Mouse (Mus musculus): ENCODE data around the gene Tssk3. TPM values are rescaled to one million over a fixed set of nuclear protein-coding genes. Genes with fewer than 3 reads are reported as not detected.

Tssk3 gene
- polyA plus RNA-seq, 1 experiment from 2014 or later, result not detected

GRCm38 (mm10) chr4:129448713-129449112, 42.1 kb downstream of the Tssk3 start:
- no peak for ATAC-seq (replicated peaks; ENCODE audit: insufficient number of reproducible peaks, low FRiP score, low TSS enrichment)
- H3K4me2 ChIP-seq, result no peak overlapping the region
- H3K27ac ChIP-seq (ENCODE audit: low read depth, low read length), result no peak overlapping the region
- 76% methylated on average over 6 of the region's 6 CpGs for WGBS (ENCODE audit: insufficient replicate concordance)
- H3K4me3 ChIP-seq (ENCODE audit: low read depth, low read length), result no peak overlapping the region
- H3K9ac ChIP-seq (ENCODE audit: low read depth, low read length), result no peak overlapping the region
- H3K27me3 ChIP-seq (ENCODE audit: control insufficient read depth, insufficient read depth, low read length), result no peaks in the 10 kb centered on the region
- H3K4me1 ChIP-seq (ENCODE audit: control insufficient read depth, insufficient read depth, low read length), result peaks cover 7% of the 10 kb centered on the region; the same call in 1 of the 2 replicates
- H3K36me3 ChIP-seq (ENCODE audit: control insufficient read depth, insufficient read depth, low read length), result no peaks in the 10 kb centered on the region
- no peaks in the 10 kb centered on the region for H3K9me3 ChIP-seq (replicated peaks; ENCODE audit: control insufficient read depth, low read length)

- 67% methylated on average over 11 of the region's 11 CpGs for WGBS (ENCODE audit: insufficient replicate concordance)
- no peaks in the 10 kb centered on the region for H3K9me3 ChIP-seq (replicated peaks; ENCODE audit: control insufficient read depth, low read length)
- H3K27ac ChIP-seq (ENCODE audit: low read depth, low read length), result no peak overlapping the region
- H3K4me3 ChIP-seq (ENCODE audit: low read depth, low read length), result no peak overlapping the region
- no peak for ATAC-seq (replicated peaks; ENCODE audit: insufficient number of reproducible peaks, low FRiP score, low TSS enrichment)
- H3K4me1 ChIP-seq (ENCODE audit: control insufficient read depth, insufficient read depth, low read length), result peaks cover 7% of the 10 kb centered on the region; the same call in 1 of the 2 replicates
- H3K4me2 ChIP-seq, result no peak overlapping the region
- no peaks in the 10 kb centered on the region for H3K36me3 ChIP-seq (ENCODE audit: control insufficient read depth, insufficient read depth, low read length)
- H3K27me3 ChIP-seq (ENCODE audit: control insufficient read depth, insufficient read depth, low read length), result no peaks in the 10 kb centered on the region
- no peak overlapping the region for H3K9ac ChIP-seq (ENCODE audit: low read depth, low read length)
Observed at GRCm38 (mm10) chr4:129447778-129448563, 42.9 kb downstream of the Tssk3 start.

GRCm38 (mm10) chr4:129447360-129447759, 43.5 kb downstream of the Tssk3 start:
- Histone ChIP-seq H3K9me3 (replicated peaks; ENCODE audit: control insufficient read depth, low read length) (no peaks in the 10 kb centered on the region), H3K36me3 (ENCODE audit: control insufficient read depth, insufficient read depth, low read length) (no peaks in the 10 kb centered on the region), H3K9ac (ENCODE audit: low read depth, low read length) (no peak overlapping the region), H3K4me2 (no peak overlapping the region), H3K4me3 (ENCODE audit: low read depth, low read length) (no peak overlapping the region), H3K27me3 (ENCODE audit: control insufficient read depth, insufficient read depth, low read length) (peaks cover 4% of the 10 kb centered on the region; the same call in 1 of the 2 replicates), H3K27ac (ENCODE audit: low read depth, low read length) (no peak overlapping the region), H3K4me1 (ENCODE audit: control insufficient read depth, insufficient read depth, low read length) (peaks cover 7% of the 10 kb centered on the region; the same call in 1 of the 2 replicates)
- ATAC-seq (replicated peaks; ENCODE audit: insufficient number of reproducible peaks, low FRiP score, low TSS enrichment), result no peak
- 63% methylated on average over 8 of the region's 8 CpGs for WGBS (ENCODE audit: insufficient replicate concordance)

GRCm38 (mm10) chr4:129441145-129441544, 49.7 kb downstream of the Tssk3 start:
- no peak for ATAC-seq (replicated peaks; ENCODE audit: insufficient number of reproducible peaks, low FRiP score, low TSS enrichment)
- Histone ChIP-seq H3K4me1 (ENCODE audit: control insufficient read depth, insufficient read depth, low read length) (peaks cover 5% of the 10 kb centered on the region; the same call in 1 of the 2 replicates), H3K9me3 (replicated peaks; ENCODE audit: control insufficient read depth, low read length) (no peaks in the 10 kb centered on the region), H3K4me3 (ENCODE audit: low read depth, low read length) (no peak overlapping the region; the same call in 1 of the 2 replicates), H3K4me2 (peak overlapping the region; percentile 61), H3K27me3 (ENCODE audit: control insufficient read depth, insufficient read depth, low read length) (peaks cover 24% of the 10 kb centered on the region), H3K36me3 (ENCODE audit: control insufficient read depth, insufficient read depth, low read length) (no peaks in the 10 kb centered on the region), H3K27ac (ENCODE audit: low read depth, low read length) (no peak overlapping the region), H3K9ac (ENCODE audit: low read depth, low read length) (no peak overlapping the region)
- 31% methylated on average over 6 of the region's 6 CpGs for WGBS (ENCODE audit: insufficient replicate concordance)

- peak; percentile 71 for ATAC-seq (replicated peaks; ENCODE audit: insufficient number of reproducible peaks, low FRiP score, low TSS enrichment)
- Histone ChIP-seq H3K4me2 (peak within 1 kb of the TSS; percentile 61), H3K27me3 (ENCODE audit: control insufficient read depth, insufficient read depth, low read length) (peaks cover 24% of the 10 kb centered on the region), H3K9me3 (replicated peaks; ENCODE audit: control insufficient read depth, low read length) (no peaks in the 10 kb centered on the region), H3K9ac (ENCODE audit: low read depth, low read length) (no peak within 1 kb of the TSS), H3K4me1 (ENCODE audit: control insufficient read depth, insufficient read depth, low read length) (peaks cover 4% of the 10 kb centered on the region; the same call in 1 of the 2 replicates), H3K27ac (ENCODE audit: low read depth, low read length) (no peak within 1 kb of the TSS), H3K4me3 (ENCODE audit: low read depth, low read length) (peak within 1 kb of the TSS; percentile 37), H3K36me3 (ENCODE audit: control insufficient read depth, insufficient read depth, low read length) (no peaks in the 10 kb centered on the region)
- WGBS (ENCODE audit: insufficient replicate concordance), result 4% methylated on average over 33 of the region's 33 CpGs
Observed at GRCm38 (mm10) chr4:129440340-129441063, 50.3 kb downstream of the Tssk3 start, which contains the start of gene Zbtb8b. Gene Zbtb8b (minus strand): TSS chr4:129440853.

Other genes starting within 250 kb of the Tssk3 start
- 0.76 and 1.5 TPM in 2 replicates for gene C77080, start 229.6 kb downstream of the Tssk3 start, polyA plus RNA-seq (2014; fragmentation: Nextera tagmentation; extraction: Ambion mirVana)
- 0.56 and 1.2 TPM in 2 replicates for gene Sync, start 203.4 kb downstream of the Tssk3 start, polyA plus RNA-seq (2014; fragmentation: Nextera tagmentation; extraction: Ambion mirVana)
- 319 and 337 TPM in 2 replicates for gene Rbbp4, start 155.7 kb downstream of the Tssk3 start, polyA plus RNA-seq (2014; fragmentation: Nextera tagmentation; extraction: Ambion mirVana)
- 54.4 and 56.5 TPM in 2 replicates for gene Zbtb8os, start 155.3 kb downstream of the Tssk3 start, polyA plus RNA-seq (2014; fragmentation: Nextera tagmentation; extraction: Ambion mirVana)
- gene Zbtb8a, start 112.9 kb downstream of the Tssk3 start, polyA plus RNA-seq (2014; fragmentation: Nextera tagmentation; extraction: Ambion mirVana), result 7.7 and 7.9 TPM in 2 replicates
- gene Zbtb8b, start 50.2 kb downstream of the Tssk3 start, polyA plus RNA-seq (2014; fragmentation: Nextera tagmentation; extraction: Ambion mirVana), result 5.5 and 5.8 TPM in 2 replicates
- gene Bsdc1, start 29.4 kb downstream of the Tssk3 start, polyA plus RNA-seq (2014; fragmentation: Nextera tagmentation; extraction: Ambion mirVana), result 24.1 and 24.6 TPM in 2 replicates
- gene Fam229a, start 168 bp upstream of the Tssk3 start, polyA plus RNA-seq (2014; fragmentation: Nextera tagmentation; extraction: Ambion mirVana), result not detected in 2 replicates
- 506 and 517 TPM in 2 replicates for gene Marcksl1, start 22.6 kb upstream of the Tssk3 start, polyA plus RNA-seq (2014; fragmentation: Nextera tagmentation; extraction: Ambion mirVana)
- gene Hdac1, start 51.7 kb upstream of the Tssk3 start, polyA plus RNA-seq (2014; fragmentation: Nextera tagmentation; extraction: Ambion mirVana), result 154 and 175 TPM in 2 replicates
- 3.6 and 4.6 TPM in 2 replicates for gene Lck, start 82.6 kb upstream of the Tssk3 start, polyA plus RNA-seq (2014; fragmentation: Nextera tagmentation; extraction: Ambion mirVana)
- gene Fam167b, start 87.5 kb upstream of the Tssk3 start, polyA plus RNA-seq (2014; fragmentation: Nextera tagmentation; extraction: Ambion mirVana), result 3.6 TPM in 2 replicates
- 194 and 200 TPM in 2 replicates for gene Eif3i, start 109.6 kb upstream of the Tssk3 start, polyA plus RNA-seq (2014; fragmentation: Nextera tagmentation; extraction: Ambion mirVana)
- 170 and 177 TPM in 2 replicates for gene Tmem234, start 109.6 kb upstream of the Tssk3 start, polyA plus RNA-seq (2014; fragmentation: Nextera tagmentation; extraction: Ambion mirVana)
- 1.1 and 2.7 TPM in 2 replicates for gene Dcdc2b, start 123.2 kb upstream of the Tssk3 start, polyA plus RNA-seq (2014; fragmentation: Nextera tagmentation; extraction: Ambion mirVana)
- 23.3 and 24.5 TPM in 2 replicates for gene Iqcc, start 128.1 kb upstream of the Tssk3 start, polyA plus RNA-seq (2014; fragmentation: Nextera tagmentation; extraction: Ambion mirVana)
- gene Ccdc28b, start 132.9 kb upstream of the Tssk3 start, polyA plus RNA-seq (2014; fragmentation: Nextera tagmentation; extraction: Ambion mirVana), result 41.4 and 46.5 TPM in 2 replicates
- 58.3 and 60.2 TPM in 2 replicates for gene Txlna, start 150.0 kb upstream of the Tssk3 start, polyA plus RNA-seq (2014; fragmentation: Nextera tagmentation; extraction: Ambion mirVana)
- 13.3 and 14.6 TPM in 2 replicates for gene Kpna6, start 181.7 kb upstream of the Tssk3 start, polyA plus RNA-seq (2014; fragmentation: Nextera tagmentation; extraction: Ambion mirVana)
- gene Tmem39b, start 205.8 kb upstream of the Tssk3 start, polyA plus RNA-seq (2014; fragmentation: Nextera tagmentation; extraction: Ambion mirVana), result 12.3 and 16.1 TPM in 2 replicates

Data from heart, embryonic 11.5 days (tissue).